Comparison of ENCODE assay signal across 8 mouse cellular contexts in the genomic region with DNA sequence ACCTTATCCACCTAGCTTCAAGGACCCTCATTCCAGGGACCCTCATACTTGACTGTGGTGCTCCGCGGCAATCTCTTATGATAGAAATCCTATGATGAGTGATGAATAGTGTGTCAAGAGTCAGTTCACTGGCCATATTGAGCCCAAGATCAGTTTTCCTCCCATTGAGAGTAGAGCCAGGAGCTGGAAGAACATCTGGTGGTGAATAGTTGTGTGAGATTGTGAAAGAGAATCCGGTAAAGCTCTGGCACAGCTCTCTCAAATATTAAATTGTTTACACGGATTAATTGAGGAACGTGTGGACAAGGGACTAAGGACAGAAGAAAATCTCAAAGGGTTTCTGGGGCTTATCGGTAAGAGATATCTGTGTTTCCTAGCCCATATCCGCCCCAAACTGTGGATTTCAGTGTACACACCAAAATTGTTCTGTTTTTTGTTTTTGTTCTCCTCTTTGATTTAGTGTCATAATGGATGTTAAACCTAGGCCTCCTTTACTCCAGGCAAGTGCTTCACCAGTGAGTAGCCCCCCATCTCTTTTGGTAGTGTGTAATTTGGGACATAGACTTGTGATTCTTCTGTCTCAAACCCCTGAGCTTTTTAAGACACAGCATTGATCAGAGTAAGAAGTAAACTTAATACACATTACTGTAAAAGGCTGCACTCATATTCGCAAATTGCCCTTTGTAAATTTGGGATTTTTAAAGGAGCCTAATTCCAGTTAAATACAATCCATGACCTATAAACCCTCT. TPM values are rescaled to one million over a fixed set of nuclear protein-coding genes. Genes with fewer than 3 reads are reported as not detected.
DNase-seq lines count a peak whose midpoint lies in the region; ATAC-seq and TF ChIP-seq lines count a peak whose summit lies in the region.

No protein-coding gene starts in this region.

- H3K27me3 ChIP-seq in G1E (ENCODE audit: insufficient read depth, low read length): no peaks in the 10 kb centered on the region
- H3K27me3 ChIP-seq in hindbrain, embryonic 10.5 days (ENCODE audit: insufficient read depth, poor library complexity, severe bottlenecking): no peaks in the 10 kb centered on the region

- H3K4me1 ChIP-seq in G1E (ENCODE audit: insufficient read depth, low read depth, low read length): peaks cover 11% of the 10 kb centered on the region
- 0 out of 2 replicates have a peak, but pooled peaks cover 3% of the 10 kb centered on the region for H3K4me1 ChIP-seq in hindbrain, embryonic 10.5 days (replicated peaks)

- no peak for TF ChIP-seq CTCF in gastrocnemius, adult 2 months (IDR thresholded peaks at IDR 0.05)
- TF ChIP-seq CTCF in G1E (IDR thresholded peaks at IDR 0.05; ENCODE audit: low read depth, low read length): no peak

- intact Hi-C loops in gastrocnemius, adult 2 months (cut with DNase I): loop anchor here (2.0 to 10.0 kb wide), 3 partner anchors 28 to 88 kb away; a partner anchor contains a TSS
- intact Hi-C loops in gastrocnemius, postnatal 14 days (cut with DNase I; ENCODE audit: low total_unique reads): no loop called here

- ATAC-seq in G1E (ENCODE audit: extremely low read depth, insufficient number of reproducible peaks, low FRiP score, poor library complexity, severe bottlenecking): no peak
- peak; percentile 14; the same call in 1 of the 2 replicates for ATAC-seq in megakaryocyte, adult 5-6 weeks (ENCODE audit: poor library complexity, severe bottlenecking)
- no peak for ATAC-seq in erythroid progenitor cell, adult 5-6 weeks (replicated peaks; ENCODE audit: low FRiP score, poor library complexity, severe bottlenecking)

- DNase-seq in gastrocnemius, adult 2 months: no peak
- DNase-seq in gastrocnemius, postnatal 14 days: no peak
- no peak for DNase-seq in G1E (ENCODE audit: low spot score)
- DNase-seq in hindbrain, embryonic 10.5 days (ENCODE audit: low spot score): no peak
- DNase-seq in layer of hippocampus, adult 18-20 months (ENCODE audit: low spot score in 2 of 2): no peak
- no peak for DNase-seq in gastrocnemius, postnatal 10 days

- H3K36me3 ChIP-seq in G1E (replicated peaks): no peaks in the 10 kb centered on the region
- H3K36me3 ChIP-seq in hindbrain, embryonic 10.5 days: peaks cover 5% of the 10 kb centered on the region; the same call in 1 of the 2 replicates

- peak overlapping the region; percentile 94 for H3K4me3 ChIP-seq in gastrocnemius, adult 2 months
- peak overlapping the region; percentile 73 for H3K4me3 ChIP-seq in G1E (ENCODE audit: low read depth, low read length)
- peak overlapping the region; percentile 79 for H3K4me3 ChIP-seq in hindbrain, embryonic 10.5 days

- peaks cover 3% of the 10 kb centered on the region for H3K9me3 ChIP-seq in G1E (replicated peaks)
- peaks cover 10% of the 10 kb centered on the region for H3K9me3 ChIP-seq in hindbrain, embryonic 10.5 days

- 77% methylated on average over 8 of the region's 8 CpGs for WGBS in hindbrain, embryonic 10.5 days

- H3K27ac ChIP-seq in gastrocnemius, adult 2 months: peak overlapping the region; percentile 87
- H3K27ac ChIP-seq in hindbrain, embryonic 10.5 days: no peak overlapping the region

RNA-seq across cellular contexts. Expression of a gene that starts 0.4 kb away (rescaled TPM):
- total RNA-seq in gastrocnemius, adult 2 months (2021): 1 to 10 TPM; 1.6 to 1.8 TPM
- 1 to 10 TPM in 1 of 2 experiments, under 1 TPM in 1; 0.93 to 1.9 TPM for total RNA-seq in gastrocnemius, postnatal 14 days (2021)
- total RNA-seq in G1E (2014; fragmentation: Nextera tagmentation) (4.8 and 5.0 TPM in 2 replicates), G1E (2017) (3.9 and 5.8 TPM in 2 replicates)
- 0.13 TPM in 2 replicates for polyA plus RNA-seq in G1E (2012)
- 5.4 and 6.4 TPM in 2 replicates for polyA plus RNA-seq in hindbrain, embryonic 10.5 days (2016; fragmentation: Nextera tagmentation; extraction: Ambion mirVana)
- total RNA-seq in megakaryocyte, adult 5-6 weeks (2015): 7.5 and 8.3 TPM in 2 replicates
- total RNA-seq in megakaryocyte, adult 5-6 weeks (2017): 5.4 and 7.0 TPM in 2 replicates
- 1 to 10 TPM; 7.8 to 8.3 TPM for total RNA-seq in layer of hippocampus, adult 18-20 months (2021)
- 1.8 and 11.3 TPM in 2 replicates for total RNA-seq in erythroid progenitor cell, adult 5-6 weeks (2015; ENCODE audit: low replicate concordance)
- 2.2 TPM in 1 of 2 replicates, not detected in the other for total RNA-seq in erythroid progenitor cell, adult 5-6 weeks (2017; ENCODE audit: low replicate concordance)
- total RNA-seq in gastrocnemius, postnatal 10 days (2021): 1 to 10 TPM; 1.3 to 2.5 TPM

RNA-seq across cellular contexts. Expression of a gene that starts 17.8 kb away (rescaled TPM):
- total RNA-seq in gastrocnemius, adult 2 months (2021): 1 to 10 TPM in 1 of 2 experiments, under 1 TPM in 1; 0.64 to 1.1 TPM
- total RNA-seq in gastrocnemius, postnatal 14 days (2021): under 1 TPM in 1 of 2 experiments, not detected in 1; 0.43 TPM
- total RNA-seq in G1E (2014; fragmentation: Nextera tagmentation): not detected in 2 replicates
- total RNA-seq in G1E (2017): not detected in 2 replicates
- polyA plus RNA-seq in G1E (2012): not detected in 2 replicates
- polyA plus RNA-seq in hindbrain, embryonic 10.5 days (2016; fragmentation: Nextera tagmentation; extraction: Ambion mirVana): 1.6 and 2.2 TPM in 2 replicates
- not detected in 2 replicates for total RNA-seq in megakaryocyte, adult 5-6 weeks (2015)
- not detected in 2 replicates for total RNA-seq in megakaryocyte, adult 5-6 weeks (2017)
- total RNA-seq in layer of hippocampus, adult 18-20 months (2021): 1 to 10 TPM; 7.6 to 9.3 TPM
- not detected in 2 replicates for total RNA-seq in erythroid progenitor cell, adult 5-6 weeks (2015; ENCODE audit: low replicate concordance)
- not detected in 2 replicates for total RNA-seq in erythroid progenitor cell, adult 5-6 weeks (2017; ENCODE audit: low replicate concordance)
- not detected for total RNA-seq in gastrocnemius, postnatal 10 days (2021)

RNA-seq across cellular contexts. Expression of a gene that starts 33.6 kb away (rescaled TPM):
- 1 to 10 TPM; 3.6 to 5.5 TPM for total RNA-seq in gastrocnemius, adult 2 months (2021)
- 1 to 10 TPM; 1.5 to 2.1 TPM for total RNA-seq in gastrocnemius, postnatal 14 days (2021)
- total RNA-seq in G1E (2014; fragmentation: Nextera tagmentation) (1.5 and 11.4 TPM in 2 replicates), G1E (2017) (1.4 and 2.3 TPM in 2 replicates)
- 0.18 and 0.29 TPM in 2 replicates for polyA plus RNA-seq in G1E (2012)
- 2.1 and 3.0 TPM in 2 replicates for polyA plus RNA-seq in hindbrain, embryonic 10.5 days (2016; fragmentation: Nextera tagmentation; extraction: Ambion mirVana)
- total RNA-seq in megakaryocyte, adult 5-6 weeks (2015): 1.6 and 2.1 TPM in 2 replicates
- 0.12 and 0.95 TPM in 2 replicates for total RNA-seq in megakaryocyte, adult 5-6 weeks (2017)
- total RNA-seq in layer of hippocampus, adult 18-20 months (2021): 1 to 10 TPM; 4.0 to 4.5 TPM
- not detected in 2 replicates for total RNA-seq in erythroid progenitor cell, adult 5-6 weeks (2015; ENCODE audit: low replicate concordance)
- 0.39 and 0.76 TPM in 2 replicates for total RNA-seq in erythroid progenitor cell, adult 5-6 weeks (2017; ENCODE audit: low replicate concordance)
- 1 to 10 TPM in 1 of 2 experiments, under 1 TPM in 1; 0.89 to 3.5 TPM for total RNA-seq in gastrocnemius, postnatal 10 days (2021)

RNA-seq across cellular contexts. Expression of a gene that starts 50.0 kb away (rescaled TPM):
- total RNA-seq in gastrocnemius, adult 2 months (2021): not detected
- not detected for total RNA-seq in gastrocnemius, postnatal 14 days (2021)
- total RNA-seq in G1E (2014; fragmentation: Nextera tagmentation): not detected in 2 replicates
- not detected in 2 replicates for total RNA-seq in G1E (2017)
- not detected in 2 replicates for polyA plus RNA-seq in G1E (2012)
- not detected in 2 replicates for polyA plus RNA-seq in hindbrain, embryonic 10.5 days (2016; fragmentation: Nextera tagmentation; extraction: Ambion mirVana)
- total RNA-seq in megakaryocyte, adult 5-6 weeks (2015): not detected in 2 replicates
- not detected in 2 replicates for total RNA-seq in megakaryocyte, adult 5-6 weeks (2017)
- total RNA-seq in layer of hippocampus, adult 18-20 months (2021): not detected
- not detected in 2 replicates for total RNA-seq in erythroid progenitor cell, adult 5-6 weeks (2015; ENCODE audit: low replicate concordance)
- total RNA-seq in erythroid progenitor cell, adult 5-6 weeks (2017; ENCODE audit: low replicate concordance): not detected in 2 replicates
- total RNA-seq in gastrocnemius, postnatal 10 days (2021): not detected

RNA-seq across cellular contexts. Expression of a gene that starts 58.1 kb away (rescaled TPM):
- 1 to 10 TPM; 1.6 TPM for total RNA-seq in gastrocnemius, adult 2 months (2021)
- total RNA-seq in gastrocnemius, postnatal 14 days (2021): 1 to 10 TPM; 1.4 to 1.9 TPM
- total RNA-seq in G1E (2014; fragmentation: Nextera tagmentation) (9.5 and 9.9 TPM in 2 replicates), G1E (2017) (9.2 and 9.5 TPM in 2 replicates)
- polyA plus RNA-seq in G1E (2012): 0.17 and 0.20 TPM in 2 replicates
- 4.5 and 4.6 TPM in 2 replicates for polyA plus RNA-seq in hindbrain, embryonic 10.5 days (2016; fragmentation: Nextera tagmentation; extraction: Ambion mirVana)
- 6.2 and 8.7 TPM in 2 replicates for total RNA-seq in megakaryocyte, adult 5-6 weeks (2015)
- 5.9 and 6.4 TPM in 2 replicates for total RNA-seq in megakaryocyte, adult 5-6 weeks (2017)
- 1 to 10 TPM; 7.0 to 7.8 TPM for total RNA-seq in layer of hippocampus, adult 18-20 months (2021)
- total RNA-seq in erythroid progenitor cell, adult 5-6 weeks (2015; ENCODE audit: low replicate concordance): 4.2 and 4.3 TPM in 2 replicates
- 0.23 TPM in 1 of 2 replicates, not detected in the other for total RNA-seq in erythroid progenitor cell, adult 5-6 weeks (2017; ENCODE audit: low replicate concordance)
- 1 to 10 TPM; 1.9 to 2.1 TPM for total RNA-seq in gastrocnemius, postnatal 10 days (2021)

Comparison
In these comparisons a context has a peak if more than half of its experiments do, and no peak if none do; other contexts are left out.
1. RNA of a gene that starts 17.8 kb away (total RNA-seq): 7.6 to 9.3 TPM in layer of hippocampus, adult 18-20 months; 0.64 to 1.1 TPM in gastrocnemius, adult 2 months, 0.43 TPM in gastrocnemius, postnatal 14 days, not detected in gastrocnemius, postnatal 10 days, not detected in G1E, not detected in megakaryocyte, adult 5-6 weeks and not detected in erythroid progenitor cell, adult 5-6 weeks; every median in the first group is over 4 times any median in the second.
2. Peak in every context shown above with its lines, with median percentiles within 50 percentile points of each other: H3K4me3 ChIP-seq.